Mouse (Mus musculus) liver, embryonic 18 days (tissue): ENCODE measurements around the gene Meaf6. TPM values are rescaled to one million over a fixed set of nuclear protein-coding genes. Genes with fewer than 3 reads are reported as not detected.

Source experiments
- polyA plus RNA-seq: library from polyadenylated mRNA; depleted of rRNA; stranded (reverse); fragments of >200 nt; gene quantifications from 2 replicates; pipeline ENCODE4 v1.2.3, GENCODE M21; 2012; rRNA removed

The Meaf6 gene
- polyA plus RNA-seq, result 8.4 and 10.1 TPM in 2 replicates

DNA sequence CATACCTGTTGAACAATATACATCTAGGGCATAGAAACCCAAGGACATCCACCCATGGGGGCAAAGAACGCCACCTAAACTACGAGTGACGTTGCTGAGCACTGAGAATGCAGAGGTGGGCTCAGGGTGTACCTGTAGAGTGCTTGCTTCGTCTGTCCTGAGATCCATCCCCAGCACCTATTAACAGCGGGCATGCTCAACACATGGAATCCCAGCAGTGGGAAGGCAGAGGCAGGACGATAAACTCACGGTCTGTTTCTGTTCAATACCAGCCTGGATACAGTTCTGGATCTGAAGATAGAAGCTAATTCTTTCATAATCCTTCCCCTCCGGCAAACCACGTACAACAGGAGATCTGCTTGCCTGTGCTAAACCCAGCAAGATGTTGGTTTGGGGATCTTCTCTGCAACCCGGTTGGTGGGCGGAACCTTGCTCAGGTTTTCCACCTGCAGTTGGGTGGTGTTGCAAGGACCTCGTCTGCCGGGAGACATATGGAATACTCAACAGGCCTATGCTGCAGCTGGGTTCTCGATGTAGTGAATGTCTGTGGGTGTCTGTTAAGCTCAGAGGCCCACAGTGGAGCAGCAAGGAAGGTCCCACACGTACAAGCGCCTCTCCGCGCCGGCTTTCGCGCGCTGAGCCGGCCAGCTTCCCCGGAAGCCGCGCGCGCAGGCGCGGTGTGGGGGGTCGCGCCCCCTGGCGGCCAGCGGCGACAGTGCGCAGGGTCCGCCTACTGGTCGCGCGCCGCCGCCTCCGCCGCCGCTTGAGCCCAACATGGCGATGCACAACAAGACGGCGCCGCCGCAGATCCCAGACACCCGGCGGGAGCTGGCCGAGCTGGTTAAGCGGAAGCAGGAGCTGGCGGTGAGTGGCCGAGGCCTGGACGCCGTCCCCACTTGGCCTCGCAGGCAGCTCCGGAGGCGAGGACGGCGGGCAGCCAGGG, at the start of gene Meaf6:
Gene Meaf6, plus strand, starts transcription at position 732 of the 943 bp plus-strand sequence.

DNA sequence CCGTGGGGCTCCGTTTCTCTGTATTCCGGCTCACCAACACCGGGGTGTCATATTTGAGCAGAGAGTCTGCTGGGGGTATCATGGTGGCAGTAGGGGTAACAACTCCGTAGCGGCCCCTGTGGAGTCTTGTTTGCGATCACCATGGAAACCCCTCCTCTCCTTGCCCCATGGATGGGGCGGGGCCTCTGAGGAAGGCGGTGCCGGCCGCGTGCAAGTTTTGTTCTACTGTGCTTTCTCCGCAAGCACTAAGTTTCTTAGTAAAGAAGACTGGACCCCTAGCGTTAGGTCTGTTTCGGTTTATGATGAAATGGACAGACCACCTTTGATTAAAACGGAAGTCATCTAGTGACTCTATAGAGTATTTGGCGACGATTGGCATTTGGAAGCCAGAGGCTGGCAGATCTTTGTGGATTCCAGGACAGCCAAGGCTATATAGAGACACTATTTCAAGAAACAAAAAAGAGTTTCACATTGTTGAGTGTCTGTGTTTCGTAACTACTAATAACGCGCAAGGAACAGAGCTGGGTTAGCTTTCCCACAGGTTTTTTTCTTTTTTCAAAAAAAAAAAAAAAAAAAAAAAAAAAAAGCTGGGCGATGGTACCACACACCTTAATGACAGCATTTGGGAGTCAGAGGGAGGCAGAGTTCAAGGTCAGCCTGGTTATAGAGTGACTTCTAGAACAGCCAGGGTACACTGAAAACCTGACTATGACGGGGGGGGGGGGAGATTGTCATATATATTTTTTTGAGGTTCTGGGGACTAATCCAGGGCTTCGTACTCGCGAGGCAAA, 19.2 kb upstream of the Meaf6 start, which contains the start of gene Dnali1:
Gene Dnali1, minus strand, starts transcription at position 187 of the 791 bp plus-strand sequence.

DNA sequence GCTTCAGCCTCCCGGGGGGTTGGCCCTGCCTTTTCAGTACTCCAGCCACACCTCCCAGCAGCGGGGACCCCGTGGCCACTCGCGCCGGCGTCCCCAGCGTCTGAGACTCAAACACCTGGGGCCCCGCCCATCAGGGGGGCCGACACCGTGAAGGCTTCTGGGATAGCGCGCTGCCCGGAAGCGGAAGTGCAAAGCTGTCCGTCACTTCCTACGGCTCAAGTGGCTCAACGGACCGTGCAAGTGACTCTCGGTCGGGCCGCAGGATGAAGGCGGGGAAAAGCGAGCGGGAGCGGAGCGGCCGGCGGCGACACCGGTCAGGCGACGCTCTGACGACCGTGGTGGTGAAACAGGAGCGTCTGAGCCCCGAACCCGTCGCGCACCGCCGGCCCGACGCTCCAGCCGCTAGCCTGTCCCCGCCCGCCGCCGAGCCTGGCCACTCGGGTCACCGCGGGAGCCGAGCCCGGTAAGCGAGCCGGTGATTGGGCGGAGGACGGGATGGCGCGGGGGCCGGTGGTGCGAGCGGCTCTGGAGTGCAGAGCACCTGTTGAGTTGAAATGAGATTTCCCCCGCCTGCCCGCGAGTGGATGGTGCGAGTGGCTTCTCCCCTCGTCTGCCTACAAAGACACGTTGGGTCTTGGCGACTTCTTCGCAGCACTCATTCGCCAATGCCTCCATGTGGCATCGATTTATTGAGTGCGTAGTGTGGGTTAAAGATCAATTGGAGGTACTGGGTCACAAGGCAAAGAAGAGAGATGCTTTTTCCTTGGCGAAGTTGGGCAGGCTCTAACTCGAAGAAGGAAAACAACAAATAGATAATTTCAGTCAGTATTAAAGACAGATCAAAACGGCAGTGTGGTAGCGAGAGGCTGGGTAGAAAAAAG, 18.2 kb upstream of the Meaf6 start, which contains the start of gene Snip1:
Gene Snip1, plus strand, starts transcription at position 183 of the 881 bp plus-strand sequence.

DNA sequence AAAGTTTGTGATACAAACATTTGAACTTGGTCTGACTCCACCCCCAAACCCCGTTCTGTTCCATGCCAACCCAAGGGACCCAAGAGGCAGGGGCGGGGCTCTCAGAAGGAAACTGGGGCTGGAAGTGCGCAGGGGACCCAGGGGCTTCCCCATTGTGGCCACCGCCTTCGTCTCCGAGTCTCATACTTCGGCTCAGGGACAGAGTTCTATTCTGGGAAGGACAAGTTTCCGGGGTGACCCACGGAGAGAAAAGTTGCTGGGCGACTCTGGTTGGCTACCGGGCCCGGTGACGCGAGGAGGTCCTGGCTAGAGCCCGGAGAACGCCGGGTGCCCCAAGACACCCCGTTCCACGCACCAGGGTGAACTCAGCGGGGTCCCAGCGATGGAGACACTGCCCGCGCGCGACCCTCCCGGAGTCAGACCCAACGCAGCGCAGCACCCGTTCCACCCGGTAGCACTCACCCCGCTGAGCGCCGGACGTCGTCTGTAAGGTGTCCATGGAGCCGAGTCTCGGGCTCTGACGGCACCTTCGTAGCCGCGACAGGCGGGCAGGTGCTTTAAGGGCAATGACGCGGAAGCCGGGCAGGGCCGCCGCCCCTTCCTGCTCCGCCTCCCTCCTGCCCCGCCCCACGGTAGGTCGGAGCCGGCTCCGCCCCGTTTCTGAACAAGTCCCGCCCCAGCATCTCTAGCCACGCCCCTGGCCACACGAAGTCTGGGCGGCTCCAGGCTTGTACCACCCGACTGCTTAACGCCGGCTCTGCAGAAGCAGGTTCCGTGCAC, 42.6 kb downstream of the Meaf6 start, which contains the start of gene Zc3h12a:
Gene Zc3h12a, minus strand, starts transcription at position 536 of the 780 bp plus-strand sequence.

Other genes with a start within 250 kb of the Meaf6 start
- gene Yrdc, start 234.5 kb upstream of the Meaf6 start, polyA plus RNA-seq, result 18.8 and 20.6 TPM in 2 replicates
- gene 1110065P20Rik, start 233.9 kb upstream of the Meaf6 start, polyA plus RNA-seq, result 12.8 and 14.5 TPM in 2 replicates
- gene Maneal, start 223.0 kb upstream of the Meaf6 start, polyA plus RNA-seq, result 0.01 and 0.02 TPM in 2 replicates
- gene Epha10, start 204.2 kb upstream of the Meaf6 start, polyA plus RNA-seq, result not detected in 2 replicates
- gene 9930104L06Rik, start 148.1 kb upstream of the Meaf6 start, polyA plus RNA-seq, result 4.1 and 5.5 TPM in 2 replicates
- 34.6 and 37.1 TPM in 2 replicates for gene Cdca8, start 145.8 kb upstream of the Meaf6 start, polyA plus RNA-seq
- 1.7 and 2.2 TPM in 2 replicates for gene Rspo1, start 98.7 kb upstream of the Meaf6 start, polyA plus RNA-seq
- gene Gnl2, start 68.5 kb upstream of the Meaf6 start, polyA plus RNA-seq, result 21.8 and 26.2 TPM in 2 replicates
- gene Dnali1, start 19.4 kb upstream of the Meaf6 start, polyA plus RNA-seq, result 0.04 TPM in 1 of 2 replicates, not detected in the other
- gene Snip1, start 18.5 kb upstream of the Meaf6 start, polyA plus RNA-seq, result 7.1 and 7.5 TPM in 2 replicates
- gene Zc3h12a, start 42.7 kb downstream of the Meaf6 start, polyA plus RNA-seq, result 1.6 TPM in 2 replicates